Comparison of ENCODE assay signal across 34 mouse cellular contexts in the genomic region with DNA sequence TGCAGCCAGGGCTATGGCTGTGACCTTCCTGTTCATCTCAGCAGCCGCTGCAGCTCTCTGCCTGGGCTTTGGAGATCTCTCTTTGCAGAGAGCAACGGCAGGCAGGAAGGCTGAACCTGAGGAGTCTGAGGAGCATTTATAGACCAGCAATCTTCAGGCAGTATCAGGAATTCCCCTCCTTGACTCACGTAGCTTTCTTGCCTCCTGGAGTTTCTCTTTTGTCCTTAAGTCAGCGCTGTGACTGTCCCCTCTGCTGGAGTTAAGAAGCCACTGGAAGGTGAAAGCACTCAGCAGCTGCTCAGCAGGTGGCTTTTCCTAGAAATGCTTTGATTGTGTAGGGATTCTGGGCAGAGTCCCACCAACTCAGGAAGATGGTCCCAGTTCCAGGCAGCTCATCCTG. TPM values are rescaled to one million over a fixed set of nuclear protein-coding genes. Genes with fewer than 3 reads are reported as not detected.
DNase-seq lines count a peak whose midpoint lies in the region; ATAC-seq and TF ChIP-seq lines count a peak whose summit lies in the region.
"Had no signal": no experiment of that assay in that cellular context is flagged by ENCODE, and none has a peak within 500 bp of the region (broad histone marks: within the 10 kb centered on the region; RNA-seq: fewer than 3 reads in every experiment).

No protein-coding gene starts in this region.

- DNase-seq in liver, adult 2 months (ENCODE audit: extremely low read depth, low read depth, low spot score), result peak; percentile 43
- DNase-seq in liver, embryonic 11.5 days (ENCODE audit: low spot score), result no peak
- DNase-seq in CD4-positive, CD25-positive, alpha-beta regulatory T cell, adult 2 months (ENCODE audit: low read depth, low spot score), result peak; percentile 28
- peak; percentile 71 for DNase-seq in ES-CJ7 (ENCODE audit: low read depth, low spot score)
- DNase-seq in embryo, embryonic 10.5 days (ENCODE audit: low spot score), result no peak
- DNase-seq in T-cell, adult 2 months (ENCODE audit: low spot score), result no peak
- DNase-seq: adrenal gland, postnatal 25 days; B cell, adult 2 months; cerebellum, adult 18-20 months; gastrocnemius, postnatal 36 days; heart, postnatal 10 days; kidney, adult 18-20 months; layer of hippocampus, postnatal 36 days; left cerebral cortex, postnatal 4 days; lung, adult 2 months; lung, postnatal 10 days; right cerebral cortex, postnatal 25 days; spleen, adult 18-20 months; thymus, postnatal 14 days had no signal

- H3K79me2 ChIP-seq in liver, adult 2 months (ENCODE audit: control insufficient read depth, insufficient read depth, low read length), result peaks cover 6% of the 10 kb centered on the region; the same call in 1 of the 2 replicates

- H3K9me3 ChIP-seq in liver, embryonic 11.5 days (ENCODE audit: control insufficient read depth, low read length), result no peaks in the 10 kb centered on the region
- H3K9me3 ChIP-seq: forebrain, embryonic 13.5 days; heart, embryonic 13.5 days; kidney, embryonic 15.5 days; midbrain, embryonic 12.5 days had no signal

- H3K4me1 ChIP-seq in liver, adult 2 months (ENCODE audit: control insufficient read depth, insufficient read depth, low read length), result peaks cover 34% of the 10 kb centered on the region
- 0 out of 2 replicates have a peak, but pooled peaks cover 3% of the 10 kb centered on the region for H3K4me1 ChIP-seq in liver, embryonic 11.5 days (replicated peaks; ENCODE audit: control insufficient read depth, insufficient read depth, low read length)
- H3K4me1 ChIP-seq: forebrain, embryonic 13.5 days; midbrain, embryonic 12.5 days had no signal

- TF ChIP-seq CTCF in liver, adult 2 months (IDR thresholded peaks at IDR 0.05; ENCODE audit: low read depth, low read length), result no peak

- peak overlapping the region; percentile 39 for H3K4me3 ChIP-seq in liver, adult 2 months (ENCODE audit: insufficient read depth, low read depth, low read length)
- no peak overlapping the region for H3K4me3 ChIP-seq in liver, embryonic 11.5 days (ENCODE audit: low read depth, low read length)
- H3K4me3 ChIP-seq: forebrain, embryonic 13.5 days; heart, embryonic 13.5 days; kidney, embryonic 15.5 days; midbrain, embryonic 12.5 days had no signal

- no peak for ATAC-seq in liver, embryonic 11.5 days (replicated peaks; ENCODE audit: low FRiP score)
- peak; percentile 38 for ATAC-seq in inflammation-experienced regulatory T-cells, adult 6 months
- ATAC-seq: forebrain, embryonic 13.5 days had no signal

- peak overlapping the region; percentile 33 for H3K9ac ChIP-seq in liver, adult 2 months (ENCODE audit: low read depth, low read length)
- no peak overlapping the region for H3K9ac ChIP-seq in liver, embryonic 11.5 days (ENCODE audit: low read depth, low read length)
- H3K9ac ChIP-seq: forebrain, embryonic 13.5 days; heart, embryonic 13.5 days; hindbrain, embryonic 14.5 days; kidney, embryonic 15.5 days; liver, embryonic 14.5 days; midbrain, embryonic 12.5 days had no signal

- H3K27me3 ChIP-seq in liver, adult 2 months (ENCODE audit: control insufficient read depth, insufficient read depth, low read length), result no peaks in the 10 kb centered on the region
- H3K27me3 ChIP-seq in liver, embryonic 11.5 days (replicated peaks; ENCODE audit: control insufficient read depth, insufficient read depth, low read length), result no peaks in the 10 kb centered on the region; the same call in 1 of the 2 replicates
- H3K27me3 ChIP-seq: forebrain, embryonic 13.5 days; midbrain, embryonic 12.5 days had no signal

- H3K36me3 ChIP-seq in liver, adult 2 months (ENCODE audit: control insufficient read depth, insufficient read depth, low read length), result peaks cover 8% of the 10 kb centered on the region; the same call in 1 of the 2 replicates
- no peaks in the 10 kb centered on the region for H3K36me3 ChIP-seq in liver, embryonic 11.5 days (ENCODE audit: control insufficient read depth, insufficient read depth, low read length)
- H3K36me3 ChIP-seq: heart, embryonic 13.5 days; kidney, embryonic 15.5 days; midbrain, embryonic 12.5 days had no signal

- H3K27ac ChIP-seq in liver, adult 2 months (replicated peaks; ENCODE audit: insufficient read depth, low read depth, low read length), result peak overlapping the region; percentile 15; the same call in 1 of the 2 replicates
- no peak overlapping the region for H3K27ac ChIP-seq in liver, embryonic 11.5 days (ENCODE audit: low read depth, low read length)
- H3K27ac ChIP-seq: forebrain, embryonic 13.5 days; heart, embryonic 13.5 days; hindbrain, embryonic 14.5 days; kidney, embryonic 15.5 days; liver, embryonic 14.5 days; macrophage; midbrain, embryonic 12.5 days had no signal

- TF ChIP-seq POLR2A in liver, adult 2 months (IDR thresholded peaks at IDR 0.05; ENCODE audit: extremely low read depth, insufficient read depth, low read length), result no peak

- 23% methylated on average over 4 of the region's 4 CpGs for WGBS in liver, adult 2 months
- 13% methylated on average over 4 of the region's 4 CpGs for WGBS in liver, embryonic 11.5 days

- no peak overlapping the region for H3K4me2 ChIP-seq in liver, embryonic 11.5 days
- H3K4me2 ChIP-seq: forebrain, embryonic 13.5 days; heart, embryonic 13.5 days; hindbrain, embryonic 14.5 days; kidney, embryonic 15.5 days; midbrain, embryonic 12.5 days had no signal

RNA-seq across cellular contexts. Expression of gene Cxcl10, which starts 14.5 kb away (rescaled TPM):
- total RNA-seq in liver, adult 2 months (2014; rRNA removed), result 1.5 and 2.8 TPM in 2 replicates
- polyA plus RNA-seq in liver, adult 2 months (2012; rRNA removed), result 6.7 and 13.2 TPM in 2 replicates
- polyA plus RNA-seq in liver, embryonic 11.5 days (2014; fragmentation: Nextera tagmentation; extraction: Ambion mirVana), result 6.0 and 6.5 TPM in 2 replicates
- polyA plus RNA-seq in inflammation-experienced regulatory T-cells, adult 6 months (2017; shearing (Covaris generic)), result 10 to 100 TPM; 18.3 to 32.3 (median 19.9) TPM
- total RNA-seq: heart, adult 8-10 months; layer of hippocampus, postnatal 36 days; left cerebral cortex, postnatal 4 days had no signal
- polyA plus RNA-seq: midbrain, embryonic 12.5 days; neural tube, embryonic 14.5 days had no signal

RNA-seq across cellular contexts. Expression of gene Art3, which starts 31.6 kb away (rescaled TPM):
- total RNA-seq in liver, adult 2 months (2014; rRNA removed), result 8.5 and 8.6 TPM in 2 replicates
- 1.7 and 1.8 TPM in 2 replicates for polyA plus RNA-seq in liver, adult 2 months (2012; rRNA removed)
- polyA plus RNA-seq in liver, embryonic 11.5 days (2014; fragmentation: Nextera tagmentation; extraction: Ambion mirVana), result 1.1 and 1.8 TPM in 2 replicates
- 10 to 100 TPM in 2 of 3 experiments, 1 to 10 TPM in 1; 8.3 to 26.9 (median 19.1) TPM for polyA plus RNA-seq in inflammation-experienced regulatory T-cells, adult 6 months (2017; shearing (Covaris generic))
- total RNA-seq: hematopoietic stem cell, adult 5-6 weeks had no signal
- polyA plus RNA-seq: macrophage had no signal

RNA-seq across cellular contexts. Expression of gene Cxcl9, which starts 35.3 kb away (rescaled TPM):
- 5.3 and 11.9 TPM in 2 replicates for total RNA-seq in liver, adult 2 months (2014; rRNA removed)
- 28.2 and 28.8 TPM in 2 replicates for polyA plus RNA-seq in liver, adult 2 months (2012; rRNA removed)
- polyA plus RNA-seq in liver, embryonic 11.5 days (2014; fragmentation: Nextera tagmentation; extraction: Ambion mirVana), result not detected in 2 replicates
- polyA plus RNA-seq in inflammation-experienced regulatory T-cells, adult 6 months (2017; shearing (Covaris generic)), result under 1 TPM in 1 of 3 experiments, not detected in 2; 0.99 TPM
- total RNA-seq: layer of hippocampus, postnatal 36 days; left cerebral cortex, postnatal 4 days; monocyte, adult 5-6 weeks had no signal
- polyA plus RNA-seq: cortical plate, adult 2 months; embryonic facial prominence, embryonic 11.5 days; forebrain, embryonic 13.5 days; heart, embryonic 13.5 days; hindbrain, embryonic 14.5 days; kidney, embryonic 15.5 days; midbrain, embryonic 12.5 days; neural tube, embryonic 14.5 days; stomach, embryonic 16.5 days had no signal

RNA-seq across cellular contexts. Expression of gene Sdad1, which starts 52.9 kb away (rescaled TPM):
- total RNA-seq in liver, adult 2 months (2014; rRNA removed), result 5.6 and 5.7 TPM in 2 replicates
- 3.8 and 6.3 TPM in 2 replicates for polyA plus RNA-seq in liver, adult 2 months (2012; rRNA removed)
- 48.7 and 52.9 TPM in 2 replicates for polyA plus RNA-seq in liver, embryonic 11.5 days (2014; fragmentation: Nextera tagmentation; extraction: Ambion mirVana)
- polyA plus RNA-seq in inflammation-experienced regulatory T-cells, adult 6 months (2017; shearing (Covaris generic)), result 10 to 100 TPM; 30.5 to 59.4 (median 50.2) TPM

Comparison
In these comparisons a context has a peak if more than half of its experiments do, and no peak if none do; other contexts are left out.
1. DNase-seq: peak in liver, adult 2 months (single experiment), CD4-positive, CD25-positive, alpha-beta regulatory T cell, adult 2 months (single experiment) and ES-CJ7 (single experiment); none in liver, embryonic 11.5 days (single experiment), embryo, embryonic 10.5 days (single experiment) and T-cell, adult 2 months (single experiment).
2. RNA of gene Cxcl9, which starts 35.3 kb away (polyA plus RNA-seq): 28.2 to 28.8 TPM in liver, adult 2 months; not detected in liver, embryonic 11.5 days and 0.99 TPM in inflammation-experienced regulatory T-cells, adult 6 months; every median in the first group is over 10 times any median in the second.